In the genomic region with DNA sequence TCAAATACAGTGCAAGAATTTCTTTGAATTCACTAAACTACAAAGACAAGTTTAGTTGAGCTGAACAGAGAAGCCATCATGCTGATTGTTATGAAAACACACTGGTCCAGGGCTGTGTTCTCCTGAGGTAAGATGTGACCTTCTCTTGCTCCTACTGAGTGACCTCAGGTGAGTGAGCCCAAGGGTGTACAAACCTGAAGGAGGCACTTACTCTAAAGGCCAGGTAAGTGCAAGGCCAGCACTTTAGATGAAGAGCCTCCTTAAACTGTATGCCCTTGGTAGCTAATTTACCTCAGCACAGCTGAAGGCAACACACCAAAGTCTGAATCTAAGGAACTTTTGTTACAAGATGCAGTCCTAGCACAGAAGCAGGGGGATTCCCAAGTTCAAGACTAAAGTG, we compare ENCODE assay signal across 35 mouse cellular contexts.
"Had no signal": no experiment of that assay in that cellular context is flagged by ENCODE, and none has a peak within 500 bp of the region (broad histone marks: within the 10 kb centered on the region; RNA-seq: fewer than 3 reads in every experiment).

No protein-coding gene starts in this region.

- H3K36me3 ChIP-seq: heart, embryonic 10.5 days; heart, embryonic 12.5 days; heart, embryonic 13.5 days; heart, embryonic 15.5 days; hindbrain, embryonic 10.5 days; hindbrain, embryonic 12.5 days; hindbrain, embryonic 13.5 days; hindbrain, embryonic 15.5 days; intestine, embryonic 15.5 days; kidney, embryonic 15.5 days had no signal

- H3K27ac ChIP-seq: heart, embryonic 10.5 days; heart, embryonic 13.5 days; heart, embryonic 15.5 days; hindbrain, embryonic 10.5 days; hindbrain, embryonic 12.5 days; hindbrain, embryonic 13.5 days; hindbrain, embryonic 14.5 days; hindbrain, embryonic 15.5 days; hindbrain, postnatal 0 days; intestine, embryonic 15.5 days; kidney, embryonic 15.5 days; kidney, postnatal 0 days; layer of hippocampus, adult 2 months had no signal

- H3K9ac ChIP-seq: heart, embryonic 12.5 days; heart, embryonic 13.5 days; heart, embryonic 15.5 days; hindbrain, embryonic 12.5 days; hindbrain, embryonic 13.5 days; hindbrain, embryonic 14.5 days; hindbrain, embryonic 15.5 days; intestine, embryonic 15.5 days; kidney, embryonic 15.5 days had no signal

- DNase-seq: heart, postnatal 10 days; heart, postnatal 14 days; heart, postnatal 36 days; heart, postnatal 4 days; kidney, adult 11 months; kidney, adult 18-20 months; kidney, adult 2 months; kidney, adult 8-10 months; kidney, adult 9 months; kidney, postnatal 10 days; kidney, postnatal 14 days; kidney, postnatal 25 days; kidney, postnatal 36 days; kidney, postnatal 4 days; layer of hippocampus, adult 9-11 months; layer of hippocampus, postnatal 36 days had no signal

- H3K4me3 ChIP-seq: heart, embryonic 10.5 days; heart, embryonic 12.5 days; heart, embryonic 13.5 days; heart, embryonic 15.5 days; hindbrain, embryonic 10.5 days; hindbrain, embryonic 12.5 days; hindbrain, embryonic 13.5 days; hindbrain, embryonic 15.5 days; intestine, embryonic 15.5 days; kidney, embryonic 15.5 days; layer of hippocampus, adult 2 months had no signal

- H3K27me3 ChIP-seq: heart, embryonic 12.5 days; heart, embryonic 13.5 days; heart, embryonic 15.5 days; hindbrain, embryonic 12.5 days; hindbrain, embryonic 13.5 days; hindbrain, embryonic 15.5 days; intestine, embryonic 15.5 days had no signal

- H3K4me1 ChIP-seq: hindbrain, embryonic 10.5 days; hindbrain, embryonic 12.5 days; hindbrain, embryonic 13.5 days; hindbrain, embryonic 15.5 days; intestine, embryonic 15.5 days had no signal

- H3K9me3 ChIP-seq: heart, embryonic 10.5 days; heart, embryonic 12.5 days; heart, embryonic 13.5 days; heart, embryonic 15.5 days; hindbrain, embryonic 10.5 days; hindbrain, embryonic 12.5 days; hindbrain, embryonic 15.5 days; intestine, embryonic 15.5 days; kidney, embryonic 15.5 days had no signal

- ATAC-seq: hindbrain, embryonic 16.5 days; hindbrain, postnatal 0 days; inflammation-experienced regulatory T-cells, adult 6 months; intestine, embryonic 15.5 days; intestine, embryonic 16.5 days; intestine, postnatal 0 days had no signal

- H3K4me2 ChIP-seq: heart, embryonic 11.5 days; heart, embryonic 12.5 days; heart, embryonic 13.5 days; heart, embryonic 15.5 days; hindbrain, embryonic 12.5 days; hindbrain, embryonic 13.5 days; hindbrain, embryonic 14.5 days; hindbrain, embryonic 15.5 days; intestine, embryonic 15.5 days; kidney, embryonic 15.5 days had no signal
